Mouse (Mus musculus) intestine, embryonic 16.5 days (tissue): Measurements from ENCODE around the gene 9930021J03Rik. TPM values are rescaled to one million over a fixed set of nuclear protein-coding genes. Genes with fewer than 3 reads are reported as not detected.

Source experiments
- ATAC-seq: fragments of 200-750 bp; cut with Nextera tagmentation; 2 replicates; pipeline ENCODE4 v1.8.0; 2017; ENCODE audit warnings: moderate TSS enrichment, moderate library complexity
- H3K27ac ChIP-seq: fragments of 300-500 bp; sonication (generic); 2 replicates; pipeline ENCODE4 v1.5.1; 2014; ENCODE audit warnings: mild to moderate bottlenecking, low read length
- H3K27me3 ChIP-seq: fragments of 300-500 bp; sonication (generic); replicated peaks from 2 replicates; pipeline ENCODE4 v1.6.1; 2014; ENCODE audit warnings: low read length, control low read depth, mixed read lengths; ENCODE audit not compliant: control insufficient read depth, insufficient read depth
- H3K36me3 ChIP-seq: fragments of 300-500 bp; sonication (generic); 2 replicates; pipeline ENCODE4 v1.6.1; 2014; ENCODE audit warnings: low read length, control low read depth; ENCODE audit not compliant: control insufficient read depth, insufficient read depth
- H3K4me1 ChIP-seq: fragments of 300-500 bp; sonication (generic); 2 replicates; pipeline ENCODE4 v1.6.1; 2014; ENCODE audit warnings: low read length, control low read depth, mixed read lengths; ENCODE audit not compliant: control insufficient read depth, insufficient read depth
- H3K4me2 ChIP-seq: fragments of 300-500 bp; sonication (generic); 2 replicates; pipeline ENCODE4 v1.6.1; 2014; ENCODE audit warnings: low read depth, low read length, control low read depth
- H3K4me3 ChIP-seq: fragments of 300-500 bp; sonication (generic); 2 replicates; pipeline ENCODE4 v1.5.1; 2014; ENCODE audit warnings: mild to moderate bottlenecking, low read length
- H3K9ac ChIP-seq: fragments of 300-500 bp; sonication (generic); 2 replicates; pipeline ENCODE4 v1.6.1; 2014; ENCODE audit warnings: low read depth, low read length
- H3K9me3 ChIP-seq: fragments of 300-500 bp; sonication (generic); 2 replicates; pipeline ENCODE4 v1.6.1; 2016; ENCODE audit warnings: low read length, control low read depth; ENCODE audit not compliant: control insufficient read depth
- WGBS: fragments of 180-500 bp; shearing (Covaris S2); extraction: QIAGEN DNeasy Blood & Tissue Kit; methylation state at CpG from one replicate; pipeline ENCODE4 v1.1.7; 2014; 5-methylcytosine and 5-hydroxymethylcytosine counted together
- polyA plus RNA-seq: library from polyadenylated mRNA; unstranded; fragments of >200 nt; fragmentation: Nextera tagmentation; extraction: Ambion mirVana; gene quantifications from 2 replicates; pipeline ENCODE4 v1.2.1, GENCODE M21; 2015

Gene 9930021J03Rik
- polyA plus RNA-seq, 1 experiment from 2014 or later = 2.4 TPM

DNA sequence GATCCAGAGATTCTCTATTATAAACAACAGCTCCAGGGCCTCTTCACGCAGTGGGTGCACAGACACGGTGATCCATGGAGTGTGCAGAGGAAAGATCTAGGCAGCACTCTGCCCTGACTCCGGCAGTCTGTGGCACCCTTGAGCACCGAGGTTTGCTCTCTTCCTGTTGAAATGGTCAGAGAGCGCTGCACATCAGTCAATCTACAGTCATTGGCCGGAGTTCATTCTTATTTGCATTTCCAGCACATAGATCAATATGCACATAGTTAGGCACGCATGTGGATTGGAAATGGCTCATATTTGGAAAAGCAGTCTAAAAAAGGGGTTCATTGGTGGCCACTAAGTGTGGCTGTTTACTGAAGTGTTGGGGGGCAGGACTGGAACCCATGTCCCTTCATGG is 137.7 kb downstream of the 9930021J03Rik start:
- no peaks in the 10 kb centered on the region for H3K27me3 ChIP-seq
- no peaks in the 10 kb centered on the region for H3K9me3 ChIP-seq
- H3K9ac ChIP-seq = no peak overlapping the region
- no peak overlapping the region for H3K4me2 ChIP-seq
- H3K4me1 ChIP-seq = 0 out of 2 replicates have a peak, but pooled peaks cover 2% of the 10 kb centered on the region
- no peak overlapping the region for H3K4me3 ChIP-seq
- H3K27ac ChIP-seq = no peak overlapping the region
- ATAC-seq = no peak
- 82% methylated on average over 7 of the region's 7 CpGs for WGBS
- no peaks in the 10 kb centered on the region for H3K36me3 ChIP-seq

DNA sequence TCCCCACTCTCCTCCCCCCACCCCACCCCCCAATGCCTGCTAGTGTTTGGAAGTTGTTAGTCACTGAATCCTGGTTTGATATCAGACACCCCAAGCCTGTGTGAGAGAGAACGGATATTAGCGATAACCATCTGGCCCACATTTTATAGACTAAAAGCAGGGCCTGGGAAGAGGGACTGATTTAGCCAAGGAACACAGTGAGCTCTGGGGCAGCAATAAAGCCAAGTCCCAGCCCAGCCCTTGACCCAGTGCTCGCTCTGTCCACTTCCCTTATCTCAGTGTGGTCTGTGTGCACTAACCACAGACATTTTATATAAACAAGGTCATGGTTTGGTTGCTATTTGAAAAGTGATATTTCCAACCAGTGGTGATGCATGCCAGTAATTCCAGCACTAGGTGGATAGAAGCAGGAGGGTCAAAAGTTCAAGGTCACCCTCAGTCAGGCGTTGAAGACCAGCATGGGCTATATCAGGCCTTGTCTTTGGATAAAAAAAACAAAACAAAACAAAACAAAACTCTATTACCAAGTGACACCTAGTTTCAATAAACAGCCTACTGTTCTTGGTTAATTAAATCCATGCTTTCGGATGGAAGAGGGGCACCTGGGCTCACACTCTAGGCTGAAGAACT is 138.7 kb downstream of the 9930021J03Rik start:
- WGBS = 57% methylated on average over 5 of the region's 5 CpGs
- H3K4me1 ChIP-seq = 0 out of 2 replicates have a peak, but pooled peaks cover 2% of the 10 kb centered on the region
- H3K27ac ChIP-seq = no peak overlapping the region
- no peak overlapping the region for H3K9ac ChIP-seq
- ATAC-seq = no peak
- H3K4me3 ChIP-seq = no peak overlapping the region
- no peak overlapping the region for H3K4me2 ChIP-seq
- H3K36me3 ChIP-seq = no peaks in the 10 kb centered on the region
- H3K9me3 ChIP-seq = no peaks in the 10 kb centered on the region
- no peaks in the 10 kb centered on the region for H3K27me3 ChIP-seq

DNA sequence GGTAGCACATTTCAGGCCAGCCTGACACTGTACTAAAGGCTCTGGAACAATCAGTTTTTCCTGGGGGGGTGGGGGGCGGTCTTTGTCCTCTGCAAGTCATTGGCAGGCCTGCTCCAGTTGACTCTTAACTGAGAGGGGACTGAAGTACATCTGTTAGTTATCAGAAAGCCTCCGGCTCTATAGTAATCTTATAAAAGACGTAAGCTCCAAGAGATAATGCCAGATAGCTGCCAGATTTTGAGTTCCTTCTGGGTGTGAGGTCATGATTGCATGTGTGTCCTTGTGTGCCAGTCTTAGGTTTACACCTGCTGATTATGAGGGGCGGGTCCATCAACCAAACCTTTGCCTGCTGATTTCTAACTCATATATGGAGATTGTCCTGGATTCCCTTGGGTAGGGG is 139.6 kb downstream of the 9930021J03Rik start:
- Histone ChIP-seq H3K27me3 (no peaks in the 10 kb centered on the region), H3K27ac (no peak overlapping the region), H3K9me3 (no peaks in the 10 kb centered on the region), H3K4me3 (no peak overlapping the region), H3K9ac (no peak overlapping the region), H3K4me1 (0 out of 2 replicates have a peak, but pooled peaks cover 2% of the 10 kb centered on the region), H3K4me2 (no peak overlapping the region), H3K36me3 (no peaks in the 10 kb centered on the region)
- 56% methylated on average over 4 of the region's 4 CpGs for WGBS
- no peak for ATAC-seq

DNA sequence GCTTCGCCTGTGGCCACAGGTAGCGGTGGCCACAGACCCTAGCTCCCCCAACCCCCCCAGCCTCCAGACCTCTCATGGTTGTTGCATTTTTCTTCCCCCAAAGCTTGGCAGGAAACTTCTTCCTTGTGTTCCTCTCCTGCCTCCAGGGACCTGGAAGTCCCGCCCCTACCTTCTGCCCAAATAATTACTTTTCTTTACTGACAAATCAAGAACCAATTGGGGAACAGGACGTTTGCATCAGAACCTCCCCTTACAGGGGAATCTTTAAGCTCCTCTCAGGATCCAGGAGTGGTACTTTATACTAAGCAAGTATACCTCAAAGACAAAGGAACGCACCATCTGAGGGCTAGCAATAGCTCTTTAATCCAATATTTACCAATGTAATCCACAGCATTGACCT is 140.9 kb downstream of the 9930021J03Rik start:
- ATAC-seq = no peak
- 83% methylated on average over 5 of the region's 5 CpGs for WGBS
- H3K4me3 ChIP-seq = no peak overlapping the region
- no peak overlapping the region for H3K27ac ChIP-seq
- H3K36me3 ChIP-seq = no peaks in the 10 kb centered on the region
- no peaks in the 10 kb centered on the region for H3K27me3 ChIP-seq
- H3K9me3 ChIP-seq = no peaks in the 10 kb centered on the region
- no peak overlapping the region for H3K4me2 ChIP-seq
- H3K4me1 ChIP-seq = 0 out of 2 replicates have a peak, but pooled peaks cover 2% of the 10 kb centered on the region
- no peak overlapping the region for H3K9ac ChIP-seq

Other genes starting within 250 kb of the 9930021J03Rik start
- 7.5 and 8.7 TPM in 2 replicates for gene Ermp1, start 157.6 kb downstream of the 9930021J03Rik start, polyA plus RNA-seq
- gene Mlana, start 108.2 kb downstream of the 9930021J03Rik start, polyA plus RNA-seq = not detected in 2 replicates
- gene Ranbp6, start 7.0 kb upstream of the 9930021J03Rik start, polyA plus RNA-seq = 9.9 and 10.7 TPM in 2 replicates
- gene Il33, start 119.1 kb upstream of the 9930021J03Rik start, polyA plus RNA-seq = 15.9 and 17.4 TPM in 2 replicates
- not detected in 2 replicates for gene Trpd52l3, start 197.8 kb upstream of the 9930021J03Rik start, polyA plus RNA-seq
- gene Uhrf2, start 224.5 kb upstream of the 9930021J03Rik start, polyA plus RNA-seq = 39.4 and 43.2 TPM in 2 replicates